Mouse (Mus musculus) stomach, postnatal 0 days (tissue): ENCODE data around the gene Gm49320.

ENCODE experiments used
- CTCF ChIP-seq: IDR thresholded peaks from 2 replicates; pipeline ENCODE4 v1.5.1; 2016; ENCODE audit warnings: antibody characterized with exemption, low read depth, mild to moderate bottlenecking, moderate library complexity
- EP300 ChIP-seq: optimal IDR thresholded peaks from 2 replicates; pipeline ENCODE3; 2016; ENCODE audit warnings: antibody characterized with exemption

GRCm38 (mm10) chr8:4226739-4227347 lies 11.8 kb upstream of the Gm49320 start, which contains the start of gene Lrrc8e:
- TF ChIP-seq CTCF (no peak), EP300 (no peak)
